Mouse (Mus musculus) limb, embryonic 11.5 days (tissue): Measurements from ENCODE around the gene Hoxd3. TPM values are rescaled to one million over a fixed set of nuclear protein-coding genes. Genes with fewer than 3 reads are reported as not detected.

Experiments used
- ATAC-seq: fragments of 200-750 bp; cut with Nextera tagmentation; 2 replicates; pipeline ENCODE4 v1.8.0; 2017; ENCODE audit warnings: low read depth; ENCODE audit not compliant: insufficient number of reproducible peaks, low FRiP score, low TSS enrichment
- DNase-seq: peaks from one replicate; pipeline ENCODE4 v3.0.0-alpha.2; 2015; ENCODE audit warnings: low spot score
- H3K27ac ChIP-seq: fragments of 300-500 bp; sonication (generic); replicated peaks from 2 replicates; pipeline ENCODE4 v1.5.1; 2014; ENCODE audit warnings: low read depth, mild to moderate bottlenecking, low read length
- H3K27me3 ChIP-seq: fragments of 300-500 bp; sonication (generic); 2 replicates; pipeline ENCODE4 v1.6.1; 2014; ENCODE audit warnings: mild to moderate bottlenecking, low read length, mixed read lengths; ENCODE audit not compliant: control insufficient read depth, insufficient read depth
- H3K36me3 ChIP-seq: fragments of 300-500 bp; sonication (generic); 2 replicates; pipeline ENCODE4 v1.6.1; 2014; ENCODE audit warnings: mild to moderate bottlenecking, low read length, moderate library complexity, mixed read lengths; ENCODE audit not compliant: control insufficient read depth, insufficient read depth
- H3K4me1 ChIP-seq: fragments of 300-500 bp; sonication (generic); 2 replicates; pipeline ENCODE4 v1.6.1; 2014; ENCODE audit warnings: low read length, mixed read lengths; ENCODE audit not compliant: control insufficient read depth, insufficient read depth
- H3K4me2 ChIP-seq: fragments of 300-500 bp; sonication (generic); 2 replicates; pipeline ENCODE4 v1.6.1; 2014; ENCODE audit warnings: low read depth, mild to moderate bottlenecking, moderate library complexity; ENCODE audit not compliant: severe bottlenecking
- H3K4me3 ChIP-seq: fragments of 300-500 bp; sonication (generic); 2 replicates; pipeline ENCODE4 v1.5.1; 2014; ENCODE audit warnings: low read depth, low read length
- H3K9ac ChIP-seq: fragments of 300-500 bp; sonication (generic); 2 replicates; pipeline ENCODE4 v1.6.1; 2014; ENCODE audit warnings: mild to moderate bottlenecking, low read length
- H3K9me3 ChIP-seq: fragments of 300-500 bp; sonication (generic); 2 replicates; pipeline ENCODE4 v1.6.1; 2016; ENCODE audit warnings: low read length; ENCODE audit not compliant: control insufficient read depth
- WGBS: fragments of 180-500 bp; shearing (Covaris S2); extraction: QIAGEN DNeasy Blood & Tissue Kit; methylation state at CpG from one replicate; pipeline ENCODE4 v1.1.7; 2014; 5-methylcytosine and 5-hydroxymethylcytosine counted together
- polyA plus RNA-seq: library from polyadenylated mRNA; unstranded; fragments of >200 nt; fragmentation: Nextera tagmentation; extraction: Ambion mirVana; gene quantifications from 2 replicates; pipeline ENCODE4 v1.2.1, GENCODE M21; 2014

Gene Hoxd3
- polyA plus RNA-seq, 1 experiment from 2014 or later, result 1.2 TPM

DNA sequence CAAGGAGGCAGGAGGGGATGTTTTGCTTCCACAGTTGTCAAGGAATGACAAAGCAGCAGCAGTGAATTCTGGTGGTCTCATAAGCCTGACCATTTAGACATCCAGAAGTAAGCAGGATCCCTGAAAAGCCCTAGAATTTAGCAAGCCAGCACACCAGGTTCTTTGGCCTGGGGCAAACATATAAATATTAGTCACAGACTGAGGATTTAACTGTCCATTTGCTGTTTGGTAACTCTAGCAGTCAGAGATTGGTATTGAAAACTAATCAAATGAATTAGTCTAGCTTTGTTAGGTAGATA lies 30.2 kb downstream of the Hoxd3 start:
- H3K27me3 ChIP-seq, result peaks cover 76% of the 10 kb centered on the region
- H3K4me1 ChIP-seq, result peaks cover 41% of the 10 kb centered on the region
- no peak overlapping the region for H3K27ac ChIP-seq
- no peaks in the 10 kb centered on the region for H3K9me3 ChIP-seq
- no peaks in the 10 kb centered on the region for H3K36me3 ChIP-seq
- no peak overlapping the region for H3K9ac ChIP-seq
- no peak for DNase-seq
- no peak for ATAC-seq
- no peak overlapping the region for H3K4me3 ChIP-seq
- H3K4me2 ChIP-seq, result no peak overlapping the region

DNA sequence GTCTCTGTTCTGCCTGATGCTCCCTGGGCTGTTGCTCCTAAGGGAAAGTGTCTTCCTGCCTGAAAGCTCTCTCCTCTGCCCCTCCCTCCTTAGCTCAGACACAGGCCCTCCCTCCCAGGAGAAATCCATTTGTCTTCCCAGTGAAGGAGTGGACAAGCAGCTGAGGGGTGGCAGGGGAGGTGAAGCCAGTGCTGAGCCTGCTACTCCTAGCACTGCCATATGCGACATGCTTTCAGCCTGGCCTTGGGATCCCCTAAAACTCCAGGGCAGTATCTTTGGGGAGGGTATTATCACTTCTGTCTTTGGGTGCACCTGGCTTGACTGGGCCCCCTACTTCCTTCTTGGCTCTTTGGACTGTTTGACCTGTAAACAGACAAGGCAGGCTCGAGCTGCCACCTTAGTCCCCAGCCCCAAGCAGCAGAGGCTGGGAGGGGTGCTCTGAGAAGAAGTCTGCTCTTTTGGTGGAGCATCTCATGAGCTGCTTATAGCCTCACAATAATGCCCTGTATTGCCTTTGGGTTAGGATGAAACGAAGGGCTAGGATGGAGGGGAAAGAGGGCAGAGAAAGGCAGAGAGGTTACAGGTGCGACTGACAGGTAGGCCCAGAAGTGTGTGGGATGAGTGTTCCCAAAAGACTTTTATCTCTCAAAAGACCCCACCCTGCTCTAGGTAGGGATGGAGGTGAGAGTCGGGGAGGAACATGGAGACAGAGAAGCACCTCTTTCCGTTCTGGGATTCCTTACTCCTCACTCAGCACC lies 34.0 kb downstream of the Hoxd3 start:
- DNase-seq, result peak; percentile 25
- no peaks in the 10 kb centered on the region for H3K9me3 ChIP-seq
- H3K36me3 ChIP-seq, result no peaks in the 10 kb centered on the region
- WGBS, result 8% methylated on average over 6 of the region's 6 CpGs
- peaks cover 65% of the 10 kb centered on the region for H3K27me3 ChIP-seq
- no peak overlapping the region for H3K27ac ChIP-seq
- H3K9ac ChIP-seq, result no peak overlapping the region
- H3K4me3 ChIP-seq, result no peak overlapping the region
- peak overlapping the region; percentile 36; the same call in 1 of the 2 replicates for H3K4me2 ChIP-seq
- H3K4me1 ChIP-seq, result peaks cover 18% of the 10 kb centered on the region
- no peak for ATAC-seq

DNA sequence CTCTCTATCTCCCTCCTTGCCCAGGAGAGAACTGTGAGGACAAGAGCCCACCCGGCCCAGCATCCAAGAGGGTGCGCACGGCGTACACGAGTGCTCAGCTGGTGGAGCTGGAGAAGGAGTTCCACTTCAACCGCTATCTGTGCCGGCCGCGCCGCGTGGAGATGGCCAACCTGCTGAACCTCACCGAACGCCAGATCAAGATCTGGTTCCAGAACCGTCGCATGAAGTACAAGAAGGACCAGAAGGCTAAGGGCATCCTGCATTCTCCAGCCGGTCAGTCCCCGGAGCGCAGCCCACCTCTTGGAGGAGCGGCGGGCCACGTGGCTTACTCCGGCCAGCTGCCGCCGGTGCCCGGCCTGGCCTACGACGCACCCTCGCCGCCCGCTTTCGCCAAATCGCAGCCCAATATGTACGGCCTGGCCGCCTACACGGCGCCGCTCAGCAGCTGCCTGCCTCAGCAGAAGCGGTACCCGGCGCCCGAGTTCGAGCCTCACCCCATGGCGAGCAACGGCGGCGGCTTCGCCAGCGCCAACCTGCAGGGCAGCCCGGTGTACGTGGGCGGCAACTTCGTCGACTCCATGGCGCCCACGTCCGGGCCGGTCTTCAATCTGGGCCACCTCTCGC lies 34.7 kb downstream of the Hoxd3 start:
- 2% methylated on average over 58 of the region's 58 CpGs for WGBS

DNA sequence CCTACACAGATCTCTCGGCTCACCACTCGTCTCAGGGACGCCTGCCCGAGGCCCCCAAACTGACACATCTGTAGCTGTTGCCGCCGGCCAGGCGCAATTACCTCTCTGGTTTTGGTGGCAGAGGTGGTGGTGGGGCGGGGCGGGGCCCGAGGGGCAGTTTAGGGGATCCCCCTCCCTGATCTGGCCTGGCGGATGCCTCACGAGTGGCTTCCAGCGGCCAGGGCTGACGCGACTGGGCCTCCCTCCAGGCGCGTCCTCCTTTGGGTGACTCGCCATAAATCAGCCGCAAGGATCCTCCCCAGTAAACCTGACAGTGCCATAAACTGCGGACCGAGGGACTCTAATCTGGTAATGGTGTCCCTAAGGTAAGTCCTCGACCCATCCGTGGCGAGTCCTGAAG lies 35.3 kb downstream of the Hoxd3 start:
- Histone ChIP-seq H3K4me2 (peak overlapping the region; percentile 36), H3K27me3 (peaks cover 68% of the 10 kb centered on the region), H3K4me3 (peak overlapping the region; percentile 20), H3K36me3 (no peaks in the 10 kb centered on the region), H3K4me1 (peaks cover 17% of the 10 kb centered on the region), H3K9me3 (no peaks in the 10 kb centered on the region), H3K27ac (no peak overlapping the region), H3K9ac (no peak overlapping the region)
- ATAC-seq (no peak), DNase-seq (peak; percentile 50)
- WGBS, result 6% methylated on average over 24 of the region's 24 CpGs

More for the DNA sequence above, 34.7 kb downstream of the Hoxd3 start:
- H3K4me2 ChIP-seq, result peak overlapping the region; percentile 36
- ATAC-seq, result no peak
- DNase-seq, result peak; percentile 60
- H3K27ac ChIP-seq, result no peak overlapping the region
- H3K36me3 ChIP-seq, result no peaks in the 10 kb centered on the region
- peak overlapping the region; percentile 20 for H3K4me3 ChIP-seq
- H3K9ac ChIP-seq, result peak overlapping the region; percentile 12; the same call in 1 of the 2 replicates
- peaks cover 17% of the 10 kb centered on the region for H3K4me1 ChIP-seq
- no peaks in the 10 kb centered on the region for H3K9me3 ChIP-seq
- H3K27me3 ChIP-seq, result peaks cover 64% of the 10 kb centered on the region

DNA sequence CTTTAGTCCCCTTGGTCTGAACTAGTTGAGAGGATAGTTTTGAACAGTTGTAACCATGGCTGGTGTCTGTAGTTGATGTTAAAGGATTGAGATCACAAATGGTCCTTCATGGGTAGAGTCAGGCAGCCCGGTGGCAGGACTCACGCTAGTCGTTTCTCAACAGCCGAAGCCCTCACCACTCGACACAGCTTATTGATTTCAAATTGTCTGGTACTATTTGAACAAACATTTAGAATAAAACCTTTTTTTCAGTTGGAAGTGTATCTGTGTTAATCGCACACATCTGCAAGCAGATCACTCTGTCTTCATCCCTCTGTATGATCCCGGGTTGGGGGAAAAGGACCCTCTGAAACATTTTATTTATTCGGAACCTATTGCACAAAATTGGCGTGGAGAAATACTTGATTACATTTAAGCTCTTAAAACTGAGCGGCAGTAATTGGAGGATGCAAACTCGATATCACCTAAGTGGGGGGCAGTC lies 36.0 kb downstream of the Hoxd3 start:
- Histone ChIP-seq H3K36me3 (no peaks in the 10 kb centered on the region), H3K27me3 (peaks cover 75% of the 10 kb centered on the region), H3K4me3 (no peak overlapping the region), H3K4me2 (no peak overlapping the region), H3K4me1 (peaks cover 17% of the 10 kb centered on the region), H3K9ac (no peak overlapping the region), H3K27ac (no peak overlapping the region), H3K9me3 (no peaks in the 10 kb centered on the region)
- 11% methylated on average over 11 of the region's 11 CpGs for WGBS
- peak; percentile 45 for DNase-seq
- no peak for ATAC-seq

DNA sequence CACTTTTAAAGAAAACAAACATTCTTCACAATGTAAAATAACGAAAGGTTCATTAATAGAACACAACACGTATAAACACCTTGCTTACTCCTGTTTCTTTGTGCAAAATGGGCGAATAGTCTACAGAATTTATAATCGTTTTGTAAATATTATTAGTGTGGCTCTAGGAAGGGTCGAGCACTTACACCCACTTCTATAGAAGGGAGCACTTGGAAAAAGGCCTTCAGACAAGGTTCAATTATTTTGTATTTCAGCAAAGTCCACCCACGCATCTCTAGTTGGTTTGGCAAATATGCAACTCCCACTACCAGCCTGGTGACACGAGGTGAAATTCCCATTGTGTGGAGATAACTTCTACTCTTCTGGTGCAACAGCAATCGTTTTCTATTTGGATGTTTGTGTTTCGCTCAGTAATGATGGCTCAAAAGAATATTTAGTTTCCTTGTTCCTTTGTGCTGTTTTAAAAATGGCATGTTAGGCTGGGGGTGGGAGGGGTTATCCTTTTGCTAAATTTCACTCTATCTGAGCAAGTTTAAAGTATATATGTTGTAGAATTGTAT lies 36.8 kb downstream of the Hoxd3 start:
- Histone ChIP-seq H3K4me1 (peaks cover 24% of the 10 kb centered on the region), H3K27me3 (peaks cover 75% of the 10 kb centered on the region), H3K4me2 (no peak overlapping the region), H3K27ac (no peak overlapping the region), H3K9ac (no peak overlapping the region), H3K36me3 (no peaks in the 10 kb centered on the region), H3K4me3 (no peak overlapping the region), H3K9me3 (no peaks in the 10 kb centered on the region)
- WGBS, result 20% methylated on average over 9 of the region's 9 CpGs
- no peak for ATAC-seq
- DNase-seq, result peak; percentile 39

DNA sequence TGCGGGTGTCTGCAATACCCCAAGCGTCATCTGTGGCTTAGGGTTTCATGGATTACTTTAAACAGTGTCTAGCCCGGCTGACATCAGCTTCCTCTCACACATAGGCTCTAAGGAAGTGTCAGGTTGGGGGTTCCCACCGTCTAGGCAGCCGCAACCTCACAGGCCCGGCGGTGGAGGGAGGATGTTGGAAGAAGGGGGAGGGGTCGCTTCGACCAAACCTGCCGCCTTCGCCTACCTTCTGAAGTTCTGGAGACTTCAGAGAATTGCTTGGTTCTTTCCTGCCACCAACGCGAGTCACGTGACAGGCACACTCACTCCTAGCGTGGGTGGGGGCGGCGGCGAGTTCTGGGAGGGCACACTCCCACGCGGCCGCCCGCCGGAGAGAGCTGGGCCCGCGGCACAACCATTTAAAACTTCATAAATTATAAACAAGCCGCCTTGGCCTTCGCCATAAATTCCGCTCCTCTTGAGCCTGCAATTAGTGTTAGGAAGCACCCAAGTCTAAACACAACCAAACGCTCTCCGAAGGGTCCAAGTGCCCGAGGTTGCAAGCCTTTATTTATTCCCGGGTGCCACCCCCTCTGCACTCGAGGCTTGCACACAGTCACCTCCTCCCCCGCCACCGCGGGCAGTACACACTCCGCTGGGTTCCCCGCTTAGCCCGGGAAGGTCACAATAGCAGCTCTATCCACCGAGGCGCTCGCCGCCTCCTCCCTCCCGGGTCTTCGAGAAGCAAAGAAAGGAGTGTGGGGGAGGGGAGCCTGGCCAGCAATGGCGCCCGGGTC lies 37.8 kb downstream of the Hoxd3 start:
- WGBS, result under 1% methylated on average over 47 of the region's 47 CpGs
- peak overlapping the region; percentile 51 for H3K9ac ChIP-seq

DNA sequence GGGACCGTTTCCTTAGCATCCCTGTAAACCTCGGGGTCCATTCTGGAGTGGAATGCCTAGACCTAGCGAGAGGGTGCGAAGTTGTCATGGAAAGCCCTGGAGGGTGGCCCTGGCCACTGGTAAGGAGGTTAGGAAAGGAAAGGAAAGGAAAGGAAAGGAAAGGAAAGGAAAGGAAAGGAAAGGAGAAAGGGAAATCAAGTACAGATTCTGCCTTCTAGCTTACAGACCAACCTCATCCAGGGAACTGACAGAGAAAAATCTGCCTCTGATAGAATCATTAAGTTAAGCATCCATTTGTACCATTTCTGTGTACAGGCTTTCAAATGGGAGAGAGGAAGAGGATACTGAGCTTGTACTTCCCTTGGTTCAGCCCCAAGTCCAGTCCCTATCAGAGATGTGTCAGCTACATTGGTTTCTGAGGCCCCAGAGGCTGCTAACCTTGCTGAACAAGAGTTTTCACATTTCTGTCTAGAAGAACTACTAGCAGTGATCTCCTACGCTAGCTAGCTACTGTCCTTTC lies 39.1 kb downstream of the Hoxd3 start:
- no peak overlapping the region for H3K27ac ChIP-seq
- ATAC-seq, result no peak
- WGBS, result 51% methylated on average over 5 of the region's 5 CpGs

More for the DNA sequence above, 37.8 kb downstream of the Hoxd3 start:
- peak overlapping the region; percentile 35 for H3K4me3 ChIP-seq
- DNase-seq (peak; percentile 85), ATAC-seq (peak; percentile 24)
- H3K4me1 ChIP-seq, result peaks cover 24% of the 10 kb centered on the region
- H3K9me3 ChIP-seq, result no peaks in the 10 kb centered on the region
- peak overlapping the region; percentile 84 for H3K4me2 ChIP-seq
- H3K27ac ChIP-seq, result peak overlapping the region; percentile 33; the same call in 1 of the 2 replicates
- no peaks in the 10 kb centered on the region for H3K36me3 ChIP-seq
- H3K27me3 ChIP-seq, result peaks cover 69% of the 10 kb centered on the region

More for the DNA sequence above, 39.1 kb downstream of the Hoxd3 start:
- DNase-seq, result no peak
- Histone ChIP-seq H3K4me2 (no peak overlapping the region), H3K4me3 (no peak overlapping the region), H3K9me3 (no peaks in the 10 kb centered on the region), H3K27me3 (peaks cover 56% of the 10 kb centered on the region), H3K36me3 (no peaks in the 10 kb centered on the region), H3K9ac (no peak overlapping the region), H3K4me1 (peaks cover 24% of the 10 kb centered on the region)
